In genomic region chr10:100834794-100835193, GRCm38 (mm10) we compare ENCODE assay signal across 22 mouse cellular contexts.
DNase-seq lines count a peak whose midpoint lies in the region; ATAC-seq and TF ChIP-seq lines count a peak whose summit lies in the region.
"Had no signal": no experiment of that assay in that cellular context is flagged by ENCODE, and none has a peak within 500 bp of the region (broad histone marks: within the 10 kb centered on the region; RNA-seq: fewer than 3 reads in every experiment).

No protein-coding gene starts in this region.

- DNase-seq in liver, embryonic 13.5 days: no peak
- no peak for DNase-seq in liver, postnatal 0 days
- no peak for DNase-seq in right cerebral cortex, postnatal 36 days (ENCODE audit: low spot score in 2 of 2)
- DNase-seq in thymus, postnatal 4 days: no peak
- no peak for DNase-seq in hindbrain, embryonic 11.5 days (ENCODE audit: low spot score)
- DNase-seq in gastrocnemius, adult 8-10 months (ENCODE audit: low spot score in 2 of 2): no peak
- DNase-seq: adrenal gland, postnatal 10 days; B cell, adult 2 months; cerebellum, adult 11 months; cerebellum, adult 8-10 months; cerebellum, postnatal 14 days; forebrain, postnatal 0 days; gastrocnemius, postnatal 10 days had no signal

- no peak for TF ChIP-seq CTCF in liver, postnatal 0 days (IDR thresholded peaks at IDR 0.05; ENCODE audit: low read depth)

- H3K4me2 ChIP-seq in liver, embryonic 13.5 days: no peak overlapping the region
- no peak overlapping the region for H3K4me2 ChIP-seq in liver, postnatal 0 days (ENCODE audit: low read depth, low read length)
- no peak overlapping the region for H3K4me2 ChIP-seq in hindbrain, embryonic 11.5 days (replicated peaks; ENCODE audit: low read depth, low read length)
- H3K4me2 ChIP-seq: embryonic facial prominence, embryonic 13.5 days; forebrain, embryonic 13.5 days; heart, embryonic 12.5 days; hindbrain, embryonic 12.5 days had no signal

- no peak overlapping the region for H3K4me3 ChIP-seq in liver, embryonic 13.5 days (replicated peaks)
- H3K4me3 ChIP-seq in liver, postnatal 0 days (ENCODE audit: low read depth, low read length): no peak overlapping the region
- H3K4me3 ChIP-seq in hindbrain, embryonic 11.5 days (ENCODE audit: low read depth, low read length): no peak overlapping the region
- H3K4me3 ChIP-seq: embryonic facial prominence, embryonic 13.5 days; forebrain, embryonic 13.5 days; heart, embryonic 12.5 days; hindbrain, embryonic 12.5 days had no signal

- 38% methylated on average over 4 of the region's 4 CpGs for WGBS in liver, embryonic 13.5 days (ENCODE audit: insufficient replicate concordance)
- WGBS in liver, postnatal 0 days (ENCODE audit: insufficient replicate concordance): 56% methylated on average over 4 of the region's 4 CpGs
- WGBS in hindbrain, embryonic 11.5 days: 71% methylated on average over 4 of the region's 4 CpGs

- no peaks in the 10 kb centered on the region for H3K36me3 ChIP-seq in liver, embryonic 13.5 days
- H3K36me3 ChIP-seq in liver, postnatal 0 days (replicated peaks; ENCODE audit: insufficient read depth, low read length): no peaks in the 10 kb centered on the region
- H3K36me3 ChIP-seq in hindbrain, embryonic 11.5 days (ENCODE audit: control insufficient read depth, insufficient read depth, low read length): no peaks in the 10 kb centered on the region
- H3K36me3 ChIP-seq: embryonic facial prominence, embryonic 13.5 days; G1E; heart, embryonic 12.5 days; hindbrain, embryonic 12.5 days had no signal

- peak; percentile 86 for ATAC-seq in granulocyte monocyte progenitor cell, adult 5-6 weeks (replicated peaks; ENCODE audit: poor library complexity, severe bottlenecking)
- ATAC-seq in liver, embryonic 13.5 days (ENCODE audit: low read depth): peak; percentile 65
- ATAC-seq in liver, postnatal 0 days: peak; percentile 74
- ATAC-seq in hindbrain, embryonic 11.5 days (ENCODE audit: low FRiP score): no peak
- ATAC-seq: CD4-positive, CD25-positive, alpha-beta regulatory T cell, adult 4 months; forebrain, embryonic 13.5 days; forebrain, postnatal 0 days; hindbrain, embryonic 16.5 days; inflammation-experienced regulatory T-cells, adult 6 months had no signal

- no peak for TF ChIP-seq EP300 in liver, postnatal 0 days (IDR thresholded peaks at IDR 0.05; ENCODE audit: low read depth)

- H3K9ac ChIP-seq in liver, embryonic 13.5 days: no peak overlapping the region
- H3K9ac ChIP-seq in liver, postnatal 0 days (replicated peaks): no peak overlapping the region
- no peak overlapping the region for H3K9ac ChIP-seq in hindbrain, embryonic 11.5 days (ENCODE audit: low read depth, low read length)
- H3K9ac ChIP-seq: embryonic facial prominence, embryonic 13.5 days; forebrain, embryonic 13.5 days; forebrain, postnatal 0 days; heart, embryonic 12.5 days; hindbrain, embryonic 12.5 days had no signal

- no peaks in the 10 kb centered on the region for H3K4me1 ChIP-seq in liver, embryonic 13.5 days (replicated peaks)
- H3K4me1 ChIP-seq in liver, postnatal 0 days (ENCODE audit: insufficient read depth): no peaks in the 10 kb centered on the region
- no peaks in the 10 kb centered on the region for H3K4me1 ChIP-seq in hindbrain, embryonic 11.5 days (replicated peaks; ENCODE audit: control insufficient read depth, insufficient read depth, low read length)
- H3K4me1 ChIP-seq: embryonic facial prominence, embryonic 13.5 days; forebrain, embryonic 13.5 days; heart, embryonic 12.5 days; hindbrain, embryonic 12.5 days had no signal

- H3K27ac ChIP-seq in liver, embryonic 13.5 days: no peak overlapping the region
- H3K27ac ChIP-seq in liver, postnatal 0 days (ENCODE audit: low read depth): no peak overlapping the region
- H3K27ac ChIP-seq in hindbrain, embryonic 11.5 days (ENCODE audit: low read depth, low read length): no peak overlapping the region
- H3K27ac ChIP-seq: embryonic facial prominence, embryonic 13.5 days; forebrain, embryonic 13.5 days; hindbrain, embryonic 12.5 days had no signal

- no peaks in the 10 kb centered on the region for H3K9me3 ChIP-seq in liver, embryonic 13.5 days (replicated peaks)
- no peaks in the 10 kb centered on the region for H3K9me3 ChIP-seq in liver, postnatal 0 days (ENCODE audit: low read length)
- no peaks in the 10 kb centered on the region for H3K9me3 ChIP-seq in hindbrain, embryonic 11.5 days (ENCODE audit: control insufficient read depth, low read length)
- H3K9me3 ChIP-seq: embryonic facial prominence, embryonic 13.5 days; forebrain, embryonic 13.5 days; G1E; heart, embryonic 12.5 days; hindbrain, embryonic 12.5 days had no signal

- H3K27me3 ChIP-seq in liver, embryonic 13.5 days: no peaks in the 10 kb centered on the region
- no peaks in the 10 kb centered on the region for H3K27me3 ChIP-seq in liver, postnatal 0 days (ENCODE audit: insufficient read depth, low read length)
- no peaks in the 10 kb centered on the region for H3K27me3 ChIP-seq in hindbrain, embryonic 11.5 days (ENCODE audit: control insufficient read depth, insufficient read depth, low read length)
- H3K27me3 ChIP-seq: embryonic facial prominence, embryonic 13.5 days; forebrain, embryonic 13.5 days; heart, embryonic 12.5 days; hindbrain, embryonic 12.5 days had no signal
